Mouse (Mus musculus) erythroid progenitor cell, adult 5-6 weeks (primary cell): ENCODE measurements around the gene Rtn4rl2. TPM values are rescaled to one million over a fixed set of nuclear protein-coding genes. Genes with fewer than 3 reads are reported as not detected.

ENCODE experiments used
- ATAC-seq: replicated peaks from 2 replicates; pipeline ENCODE4 v1.8.0; 2016; ENCODE audit warnings: moderate number of reproducible peaks, mild to moderate bottlenecking, moderate TSS enrichment, inconsistent platforms; ENCODE audit not compliant: poor library complexity, low FRiP score, severe bottlenecking
- total RNA-seq, 2 experiments: library from RNA; stranded (forward) in 1 of 2; stranded (reverse) in 1 of 2; fragments of 150-400 nt in 1 of 2; fragments of 186-747, 209-891 nt in 1 of 2; gene quantifications; 2 replicates each; pipeline versions ENCODE4 v1.2.3 to v1.2.4; 2015 to 2017; ENCODE audit warnings: low replicate concordance in 2 of 2

Rtn4rl2 gene
- total RNA-seq, 2 experiments from 2014 or later: not detected

DNA sequence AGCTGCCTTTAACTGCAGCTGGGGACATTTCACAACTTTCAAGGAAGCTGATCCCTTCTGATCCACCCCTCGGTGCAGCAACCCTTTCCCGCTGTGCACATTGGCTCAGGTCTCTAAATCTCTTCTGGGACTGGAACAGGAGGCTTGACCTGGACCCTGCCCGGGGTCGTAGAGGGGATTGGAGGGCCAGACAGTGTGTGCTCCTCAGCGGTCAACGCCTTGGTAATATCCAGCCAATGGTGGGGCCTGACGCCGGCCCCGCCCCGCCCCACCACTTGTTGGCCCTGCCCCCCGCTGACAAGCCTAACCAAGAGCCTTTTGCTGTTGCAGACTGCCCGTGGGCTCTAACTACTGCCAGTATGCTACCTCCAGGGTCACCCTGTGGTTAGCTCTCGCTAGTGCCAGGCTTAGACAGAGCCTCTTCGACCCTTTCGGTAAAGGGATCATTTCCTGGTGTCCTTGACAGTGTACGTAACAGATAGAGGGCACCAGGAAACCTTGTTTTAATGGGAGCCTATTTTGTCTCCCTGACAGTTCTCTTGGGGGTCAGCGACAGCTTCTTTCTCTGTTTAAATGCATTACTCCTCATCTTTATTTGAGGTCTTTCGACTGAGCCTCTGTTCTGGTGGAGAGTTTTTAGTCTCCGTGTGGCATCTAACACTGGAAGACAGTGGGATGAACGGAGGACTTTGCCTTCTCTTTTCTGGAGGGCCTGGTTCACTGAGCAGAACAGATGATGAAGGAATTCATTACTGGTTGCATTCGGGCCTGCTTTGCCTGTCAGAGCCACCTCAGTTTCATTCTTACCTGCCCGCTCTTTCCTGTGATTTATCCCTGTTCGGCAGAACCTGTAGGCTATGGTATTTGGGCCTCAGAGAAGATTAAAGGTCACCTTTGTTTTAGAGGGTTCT, 35.1 kb downstream of the Rtn4rl2 start:
- no peak for ATAC-seq

GRCm38 (mm10) chr2:84850407-84851129, 35.9 kb downstream of the Rtn4rl2 start:
- no peak for ATAC-seq

DNA sequence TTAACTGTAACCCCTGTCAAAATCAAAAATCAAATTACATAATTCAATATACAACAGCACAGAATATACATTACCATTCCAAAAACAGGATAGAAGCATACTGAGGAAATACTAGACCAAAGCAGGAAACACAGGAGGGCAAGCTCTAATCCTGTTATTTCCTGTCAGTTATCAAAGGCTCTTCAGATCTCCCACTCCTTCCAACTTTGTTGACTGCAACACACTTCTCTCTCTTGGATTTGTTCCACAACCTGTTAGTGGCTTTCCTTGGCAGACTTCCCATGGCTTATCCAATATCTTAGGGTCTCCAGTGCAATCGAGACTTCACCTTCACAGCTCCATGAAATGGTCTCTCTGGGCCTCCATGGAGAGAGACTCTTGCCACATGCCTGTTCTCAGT, 41.3 kb downstream of the Rtn4rl2 start:
- no peak for ATAC-seq

- ATAC-seq: no peak
Observed at GRCm38 (mm10) chr2:84843654-84844053, 42.9 kb downstream of the Rtn4rl2 start.

GRCm38 (mm10) chr2:84841905-84842304, 44.6 kb downstream of the Rtn4rl2 start:
- peak; percentile 81 for ATAC-seq

- ATAC-seq: peak; percentile 8; the same call in 1 of the 2 replicates
Observed at GRCm38 (mm10) chr2:84840748-84841563, 45.6 kb downstream of the Rtn4rl2 start.

DNA sequence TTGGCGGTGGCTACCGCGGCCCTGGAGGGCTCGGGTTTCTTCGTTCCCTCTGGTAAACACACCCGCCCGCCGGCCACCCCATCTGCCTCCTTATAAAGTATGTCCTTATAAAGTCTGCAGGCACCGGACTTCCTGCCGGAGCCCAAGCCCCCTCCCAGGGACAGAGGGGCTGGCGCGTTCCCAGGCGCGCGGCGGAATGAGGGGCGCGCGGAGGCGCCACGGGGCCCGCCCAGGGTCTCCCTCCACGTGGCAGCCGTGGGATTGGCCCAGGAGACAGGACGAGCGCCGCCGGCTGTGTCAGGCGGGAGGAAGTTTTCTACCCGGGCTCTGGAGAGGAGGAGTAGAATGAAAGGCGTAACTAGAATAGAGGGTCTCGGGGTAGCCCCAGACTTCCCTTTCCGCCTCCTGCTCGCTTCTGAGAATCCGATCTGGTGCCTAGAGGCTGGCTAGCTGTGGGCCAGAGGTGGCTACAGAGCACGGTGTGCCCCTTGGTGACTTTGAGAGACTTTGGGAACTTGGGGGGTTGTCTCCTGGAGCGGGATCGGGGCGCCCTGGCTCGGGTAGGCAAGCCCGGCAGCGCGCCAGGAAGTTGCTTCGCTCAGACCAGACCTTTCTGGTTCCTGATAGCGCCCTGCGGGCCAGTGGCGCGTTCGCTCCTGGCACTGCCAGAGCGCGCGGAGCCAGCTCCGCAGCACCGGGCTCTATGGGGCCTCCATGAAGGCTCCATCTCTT, 46.3 kb downstream of the Rtn4rl2 start:
- peak; percentile 53 for ATAC-seq

DNA sequence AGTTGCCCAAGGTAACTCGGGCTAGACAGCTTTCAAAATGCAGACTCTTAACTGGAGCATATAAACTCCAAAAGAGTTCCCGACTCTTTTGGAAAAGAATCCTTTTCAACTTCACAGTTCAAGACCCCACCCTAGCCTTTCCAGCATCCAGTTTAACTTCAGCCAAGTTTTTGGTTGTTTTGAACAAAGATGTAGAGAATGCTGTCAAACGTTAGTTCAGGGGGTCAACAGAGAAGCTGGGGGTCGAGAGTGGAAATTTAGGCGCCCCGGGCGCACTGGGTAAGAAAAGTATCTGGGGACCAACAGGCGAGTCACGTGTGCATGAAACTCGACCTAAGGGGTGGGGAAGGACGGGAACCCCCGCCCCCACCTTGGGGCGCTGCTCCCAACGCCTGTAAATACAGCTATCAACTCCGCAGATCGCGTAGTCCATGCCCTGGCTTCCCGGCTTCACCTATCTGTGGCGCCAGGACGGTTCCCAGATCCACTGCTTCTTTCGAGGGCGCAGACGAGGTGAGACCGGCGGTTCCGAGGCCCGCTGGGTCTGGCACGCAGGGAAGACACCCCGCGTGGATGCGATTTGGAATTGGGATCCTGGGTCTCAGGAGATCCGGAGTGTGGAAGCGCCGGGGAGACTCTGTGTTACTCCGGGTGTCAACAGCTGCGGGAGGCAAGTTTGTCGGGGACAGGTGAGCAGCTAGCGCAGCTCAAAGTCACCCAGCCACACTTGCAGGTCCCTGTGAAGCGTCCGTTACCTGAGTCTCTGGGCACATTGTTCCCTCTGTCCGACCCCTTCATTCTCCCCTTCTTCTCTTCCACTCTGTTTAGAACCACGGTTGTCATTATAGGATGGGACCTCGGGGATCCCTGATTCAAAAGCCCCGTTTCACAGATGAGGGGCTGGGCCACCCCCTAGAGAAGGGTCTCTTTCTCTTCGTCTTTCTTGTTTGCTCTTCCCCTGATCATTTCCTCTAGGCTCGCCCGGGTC, 47.2 kb downstream of the Rtn4rl2 start:
- ATAC-seq: peak; percentile 65

DNA sequence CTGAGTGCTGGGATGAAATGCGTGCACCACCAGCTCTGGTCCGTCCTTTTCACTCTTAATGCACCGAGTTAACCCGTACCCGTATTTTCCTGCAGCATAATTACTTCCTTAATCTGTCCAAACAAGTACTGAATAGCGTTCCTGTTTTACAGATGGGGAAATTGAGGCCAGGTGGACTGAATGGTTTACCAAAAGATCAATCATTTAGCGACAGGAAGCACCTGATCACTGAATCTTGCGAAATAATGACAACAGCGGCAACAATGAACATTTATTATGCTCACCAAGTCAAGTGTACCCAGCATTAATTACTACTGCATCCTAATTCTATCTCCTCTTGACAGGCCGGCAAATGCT, 47.9 kb downstream of the Rtn4rl2 start, which contains the start of gene Slc43a1:
Slc43a1 (plus strand) TSS at position 258 of the 357 bp plus-strand sequence.
- ATAC-seq: no peak

- no peak for ATAC-seq
Observed at GRCm38 (mm10) chr2:84837817-84838592, 48.5 kb downstream of the Rtn4rl2 start.

- ATAC-seq: no peak
Observed at GRCm38 (mm10) chr2:84837107-84837506, 49.4 kb downstream of the Rtn4rl2 start.

DNA sequence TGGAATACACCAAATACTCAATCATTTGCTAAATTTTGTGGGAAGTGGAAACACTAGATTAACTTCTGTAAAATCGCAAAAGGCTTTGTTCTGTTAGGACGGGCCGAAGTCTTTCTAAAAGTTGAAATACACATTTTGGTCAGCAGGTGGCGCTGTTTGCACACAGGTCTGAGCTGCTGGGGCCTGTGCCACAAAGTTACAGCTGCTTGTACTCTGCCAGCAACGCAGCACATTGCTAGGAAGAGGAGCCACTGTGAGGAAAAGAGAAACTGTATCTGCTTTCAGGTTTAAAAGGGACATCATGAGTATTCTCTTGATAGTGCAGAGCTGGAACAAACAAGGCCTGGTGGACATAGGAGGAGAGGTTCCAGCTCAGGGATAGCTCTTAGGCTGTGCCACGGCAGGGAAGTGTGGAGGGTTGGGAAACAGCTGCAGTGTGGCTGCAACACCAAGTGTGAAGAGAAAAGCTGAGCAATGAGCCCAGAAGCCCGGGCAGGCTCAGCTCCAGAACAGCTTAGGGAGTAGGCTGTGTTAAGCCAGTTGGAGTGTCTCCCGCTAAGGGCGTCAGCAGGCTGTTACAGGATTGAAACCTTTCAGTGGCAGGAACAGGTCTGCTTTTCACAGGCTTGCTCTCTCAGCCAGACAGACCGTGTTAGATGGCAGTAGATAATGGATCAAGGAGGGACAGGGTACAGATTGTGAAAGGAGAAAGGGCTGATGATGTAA, 54.7 kb downstream of the Rtn4rl2 start:
- ATAC-seq: peak; percentile 60

DNA sequence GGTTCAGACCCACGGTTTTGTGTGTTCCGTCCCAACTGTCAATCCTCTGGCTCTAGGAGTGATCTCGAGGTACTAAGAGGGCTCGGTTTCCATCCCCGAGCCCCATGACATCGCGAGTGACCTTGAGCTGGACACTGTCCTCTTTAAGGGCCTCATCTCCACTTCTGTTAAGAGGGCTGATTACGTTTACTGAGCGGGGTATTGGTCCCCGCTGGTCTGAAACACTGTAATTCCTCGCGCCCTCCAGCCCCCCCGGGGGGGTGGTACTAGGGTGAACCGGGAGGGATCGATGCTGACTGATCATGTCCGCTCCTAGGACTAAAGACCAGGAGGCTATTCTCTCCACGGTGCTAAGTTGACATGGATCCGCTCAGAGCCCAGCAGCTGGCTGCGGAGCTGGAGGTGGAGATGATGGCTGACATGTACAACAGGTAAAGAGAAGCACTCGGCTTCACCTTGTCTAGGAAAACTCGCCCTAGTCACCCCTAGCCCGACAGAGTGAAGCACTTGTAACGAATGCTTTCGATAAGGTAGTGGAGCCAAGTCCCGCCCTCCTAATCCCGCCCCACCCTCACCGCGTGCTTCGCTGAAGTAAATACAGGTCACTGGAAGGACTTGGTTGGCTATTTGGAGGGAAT, 59.1 kb downstream of the Rtn4rl2 start:
- ATAC-seq: peak; percentile 79

DNA sequence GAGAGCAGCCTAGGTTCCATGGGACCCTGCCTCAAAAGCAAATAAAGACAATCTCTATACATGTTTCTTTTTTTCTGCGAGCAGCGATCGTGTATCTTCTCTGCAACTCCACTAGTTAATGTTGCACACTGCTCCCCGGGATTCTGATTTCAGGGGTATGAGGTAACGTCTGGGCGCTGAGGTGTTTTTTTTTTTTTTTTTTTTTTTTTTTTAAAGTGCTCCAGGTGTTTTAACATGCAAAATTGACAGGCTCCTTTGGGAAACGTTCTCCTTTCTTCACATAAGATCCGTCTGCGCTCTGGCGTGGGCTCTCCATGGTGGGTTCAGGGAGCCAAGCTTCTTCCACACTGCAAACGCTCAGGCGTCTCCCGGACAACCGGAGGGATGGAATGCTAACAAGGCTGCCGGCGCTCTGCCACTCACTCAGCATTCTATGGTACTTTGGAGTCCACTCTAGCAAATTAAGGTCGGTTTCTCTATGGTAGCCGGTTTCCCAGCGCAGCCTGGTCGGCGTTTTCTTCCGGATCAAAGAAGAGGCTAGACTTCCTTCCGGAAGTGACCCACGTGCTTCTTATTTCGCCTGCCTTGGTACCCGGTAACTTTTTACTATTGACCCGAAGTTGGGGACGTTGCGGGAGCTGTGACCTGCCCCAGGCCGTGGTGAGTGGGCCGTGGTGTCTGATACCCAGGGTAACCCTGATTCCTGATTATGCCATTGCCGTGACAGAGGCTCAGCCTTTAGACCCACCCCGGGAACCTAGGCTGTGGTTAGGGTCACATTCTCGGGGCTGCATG, 59.8 kb downstream of the Rtn4rl2 start, which contains the start of gene Timm10:
Timm10 (plus strand) TSS at position 510 of the 795 bp plus-strand sequence.
- ATAC-seq: peak; percentile 91

- no peak for ATAC-seq
Observed at GRCm38 (mm10) chr2:84823237-84823636, 63.3 kb downstream of the Rtn4rl2 start.

- ATAC-seq: no peak
Observed at GRCm38 (mm10) chr2:84822552-84822951, 64.0 kb downstream of the Rtn4rl2 start, which contains the start of gene Smtnl1. Gene Smtnl1, minus strand, starts transcription at chr2:84822652.
